Mouse (Mus musculus) MEL (cell line): ENCODE results near the gene Foxk2.

ENCODE experiments used
- CTCF ChIP-seq, 3 experiments: IDR thresholded peaks in 2 of 3; conservative IDR thresholded peaks in 1 of 3; 2 replicates each; pipeline ENCODE4 v1.5.1; 2011 to 2012; ENCODE audit warnings: low read length in 3 of 3, low read depth in 2 of 3, mild to moderate bottlenecking in 2 of 3, improper control_type of control experiment in 1 of 3, inconsistent platforms in 1 of 3, mixed read lengths in 1 of 3, moderate library complexity in 1 of 3; ENCODE audit not compliant: control insufficient read depth in 1 of 3, insufficient read depth in 1 of 3, poor library complexity in 1 of 3, severe bottlenecking in 1 of 3
- EP300 ChIP-seq, 2 experiments: IDR thresholded peaks; 2 replicates each; pipeline ENCODE4 v1.6.1; 2011; ENCODE audit warnings: improper control_type of control experiment in 2 of 2, low read length in 2 of 2, low read depth in 1 of 2, mild to moderate bottlenecking in 1 of 2
- GATA1 ChIP-seq: IDR thresholded peaks from 2 replicates; pipeline ENCODE4 v1.6.1; 2011; ENCODE audit warnings: low read depth, low read length, improper control_type of control experiment
- JUND ChIP-seq: IDR thresholded peaks from 2 replicates; pipeline ENCODE4 v1.6.1; 2011; ENCODE audit warnings: low read depth, mild to moderate bottlenecking, improper control_type of control experiment, low read length
- MAZ ChIP-seq: IDR thresholded peaks from 2 replicates; pipeline ENCODE4 v1.6.1; 2012; ENCODE audit warnings: low read depth, mild to moderate bottlenecking, inconsistent platforms, low read length, improper control_type of control experiment
- MXI1 ChIP-seq: IDR thresholded peaks from 2 replicates; pipeline ENCODE4 v1.6.1; 2011; ENCODE audit warnings: mild to moderate bottlenecking, low read depth, low read length, improper control_type of control experiment
- MYC ChIP-seq: IDR thresholded peaks from 2 replicates; pipeline ENCODE4 v1.6.1; 2011; ENCODE audit warnings: low read depth, mild to moderate bottlenecking, low read length, improper control_type of control experiment, moderate library complexity
- NELFE ChIP-seq: IDR thresholded peaks from 2 replicates; pipeline ENCODE4 v1.6.1; 2011; ENCODE audit warnings: low read depth, low read length, improper control_type of control experiment
- POLR2A ChIP-seq, 2 experiments: IDR thresholded peaks; 2 replicates each; pipeline ENCODE4 v1.6.1; 2011 to 2012; ENCODE audit warnings: low read length in 2 of 2, mild to moderate bottlenecking in 2 of 2, control low read depth in 1 of 2, improper control_type of control experiment in 1 of 2, low read depth in 1 of 2, moderate library complexity in 1 of 2; ENCODE audit not compliant: control insufficient read depth in 1 of 2, insufficient read depth in 1 of 2, poor library complexity in 1 of 2
- POLR2AphosphoS2 ChIP-seq: IDR thresholded peaks from 2 replicates; pipeline ENCODE4 v1.6.1; 2011; ENCODE audit warnings: low read length, improper control_type of control experiment
- RAD21 ChIP-seq: IDR thresholded peaks from 2 replicates; pipeline ENCODE4 v1.6.1; 2011; ENCODE audit warnings: mild to moderate bottlenecking, low read depth, low read length, improper control_type of control experiment
- TCF12 ChIP-seq: IDR thresholded peaks from 2 replicates; pipeline ENCODE4 v1.6.1; 2014; ENCODE audit warnings: low read depth, mild to moderate bottlenecking, inconsistent platforms, low read length, improper control_type of control experiment, moderate library complexity
- USF1 ChIP-seq: IDR thresholded peaks from 2 replicates; pipeline ENCODE4 v1.6.1; 2014; ENCODE audit warnings: low read depth, mild to moderate bottlenecking, inconsistent platforms, low read length, improper control_type of control experiment, moderate library complexity

- TF ChIP-seq RAD21: no peak
- TF ChIP-seq CTCF (IDR thresholded peaks at IDR 0.05 in 2 of 3, conservative IDR thresholded peaks at IDR 0.05 in 1 of 3; ENCODE audit: control insufficient read depth in 1 of 3, insufficient read depth in 1 of 3, low read depth in 2 of 3, low read length in 3 of 3, poor library complexity in 1 of 3, severe bottlenecking in 1 of 3): no peak
- no peak for TF ChIP-seq EP300 (IDR thresholded peaks at IDR 0.05; ENCODE audit: low read depth in 1 of 2, low read length in 2 of 2)
- TF ChIP-seq MYC: no peak
- TF ChIP-seq MXI1: no peak
- no peak for TF ChIP-seq TCF12
- TF ChIP-seq MAZ: no peak
- TF ChIP-seq GATA1: no peak
- no peak for TF ChIP-seq POLR2A (IDR thresholded peaks at IDR 0.05; ENCODE audit: control insufficient read depth in 1 of 2, insufficient read depth in 1 of 2, low read depth in 1 of 2, low read length in 2 of 2, poor library complexity in 1 of 2)
- TF ChIP-seq USF1: no peak
- no peak; the same call in 1 of the 2 replicates for TF ChIP-seq POLR2AphosphoS2
- TF ChIP-seq JUND: no peak
- no peak for TF ChIP-seq NELFE
These were observed 66.2 kb downstream of the Foxk2 start for GRCm38 (mm10) chr11:121326034-121326433.
